Mouse (Mus musculus) embryonic stem cell, embryonic (primary cell): ENCODE results near the gene Fgf13.

ENCODE experiments used
- CTCF ChIA-PET, 4 experiments: fragments of 300-600 bp in 2 of 4; fragments of 350-600 bp in 2 of 4; sonication (Branson Sonifier 250); formaldehyde crosslinking; loops; one replicate each; lab custom pipeline; 2022; ENCODE audit warnings: inconsistent platforms in 2 of 4; lab: Charles Lee
- POLR2A ChIA-PET, 4 experiments: fragments of 300-600 bp in 2 of 4; fragments of 350-600 bp in 2 of 4; sonication (Branson Sonifier 250); formaldehyde crosslinking; loops; one replicate each; lab custom pipeline; 2022; ENCODE audit warnings: antibody characterized with exemption in 4 of 4, inconsistent platforms in 1 of 4; lab: Charles Lee

The Fgf13 gene

DNA sequence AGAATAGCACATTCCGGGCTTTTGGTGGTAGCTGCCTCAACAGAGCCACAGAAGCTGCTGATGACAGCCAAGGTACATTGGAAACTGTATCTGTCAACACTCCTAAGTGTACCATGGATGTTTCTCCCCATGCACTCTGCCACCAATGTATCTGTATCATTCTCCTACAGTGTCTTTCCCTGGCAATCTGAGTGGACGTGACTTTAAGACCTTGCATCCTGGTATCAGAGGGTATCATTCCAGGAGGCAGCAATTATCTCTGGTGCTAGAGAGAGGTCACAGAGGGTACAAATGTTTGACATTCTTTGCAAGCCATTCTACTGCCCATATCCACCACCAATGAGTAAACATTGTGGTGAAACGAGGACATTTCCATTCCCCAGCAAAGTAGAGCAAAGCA is 347.2 kb downstream of the Fgf13 start:
- ChIA-PET CTCF (no interaction called here), POLR2A (no interaction called here)

- ChIA-PET POLR2A (no interaction called here), CTCF (no interaction called here)
These were observed 366.7 kb downstream of the Fgf13 start for GRCm38 (mm10) chrX:59201146-59201545.

DNA sequence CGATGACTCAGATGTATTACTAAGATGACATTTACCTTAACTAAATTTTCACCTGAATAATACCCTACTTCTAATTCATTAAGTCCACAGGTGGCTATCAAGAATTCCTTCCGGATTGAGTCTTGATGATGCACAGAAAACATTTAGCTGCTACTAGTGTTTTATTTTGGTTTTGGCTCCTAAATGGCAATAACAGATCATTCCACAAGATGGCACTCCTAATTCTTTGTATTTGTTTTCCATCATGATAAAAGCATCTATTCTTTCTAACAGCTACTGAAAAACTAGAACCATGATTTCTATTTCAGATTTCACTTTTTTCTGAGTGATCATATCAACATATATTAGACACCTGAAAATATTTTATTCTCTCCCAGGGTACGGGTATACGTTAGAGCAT is 373.7 kb downstream of the Fgf13 start:
- ChIA-PET POLR2A (no interaction called here), CTCF (interaction anchor here in 1 of 4 experiments (0.6 kb wide), 1 partner anchor 373 kb away, joined by 4 read pairs; no protein-coding TSS in a partner anchor)

- ChIA-PET POLR2A (no interaction called here), CTCF (interaction anchor here in 1 of 4 experiments (0.5 kb wide), 1 partner anchor 424 kb away, joined by 3 read pairs; no protein-coding TSS in a partner anchor)
These were observed 380.9 kb downstream of the Fgf13 start for GRCm38 (mm10) chrX:59186922-59187321.

DNA sequence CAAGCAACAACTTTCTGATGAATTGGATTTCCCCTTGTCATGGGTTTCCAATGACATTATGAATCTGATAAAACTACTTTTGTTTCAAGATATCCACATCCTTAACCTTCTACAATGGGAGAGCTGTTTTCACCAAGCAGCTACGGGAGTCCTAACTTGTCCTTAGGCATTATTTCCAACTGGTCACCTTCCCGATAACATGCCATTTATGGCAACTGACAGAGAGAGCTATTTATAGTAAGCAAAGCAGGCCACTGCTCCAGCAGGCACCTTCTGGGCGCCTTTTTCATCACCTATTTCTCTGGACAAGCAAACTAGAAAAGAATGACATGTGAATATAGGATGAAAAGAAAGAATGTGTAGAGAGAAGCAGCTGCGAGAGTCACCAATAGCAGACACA is 385.5 kb downstream of the Fgf13 start:
- ChIA-PET POLR2A (no interaction called here), CTCF (no interaction called here)

- ChIA-PET CTCF (no interaction called here), POLR2A (no interaction called here)
These were observed 388.2 kb downstream of the Fgf13 start for GRCm38 (mm10) chrX:59179627-59180026.

DNA sequence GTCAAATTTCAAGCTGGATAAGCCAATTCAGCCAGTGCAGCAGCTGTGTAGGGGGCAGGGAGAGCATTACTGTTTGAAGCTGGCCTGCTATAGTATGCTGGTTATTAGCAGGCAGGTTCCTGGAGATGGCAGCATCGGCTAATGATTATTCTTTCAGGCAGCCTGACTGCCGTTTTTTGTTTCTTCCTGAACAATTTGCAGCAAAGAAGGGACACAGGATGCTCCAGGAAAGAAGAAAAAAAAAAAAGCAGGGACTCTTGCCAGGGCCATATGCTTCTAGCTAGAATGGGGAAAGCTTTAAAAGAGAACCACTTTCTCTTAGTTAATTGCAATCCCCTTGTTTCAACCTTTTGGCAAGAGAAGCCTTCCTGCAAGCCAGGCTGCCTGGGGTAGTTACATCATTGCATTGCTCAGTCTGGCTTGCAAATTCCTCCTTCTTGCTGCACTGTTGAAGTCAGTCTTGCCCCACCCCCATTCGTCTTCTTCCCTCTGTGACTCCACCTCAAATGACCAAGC is 388.7 kb downstream of the Fgf13 start:
- ChIA-PET POLR2A (no interaction called here), CTCF (no interaction called here)

GRCm38 (mm10) chrX:59177653-59178052 is 390.2 kb downstream of the Fgf13 start:
- CTCF ChIA-PET: interaction anchor here in 1 of 4 experiments (0.7 kb wide), 1 partner anchor 697 kb away, joined by 12 read pairs; no protein-coding TSS in a partner anchor
- POLR2A ChIA-PET: no interaction called here

GRCm38 (mm10) chrX:59172200-59172599 is 395.7 kb downstream of the Fgf13 start:
- POLR2A ChIA-PET: no interaction called here
- CTCF ChIA-PET: interaction anchor here in 3 of 4 experiments (0.5 to 0.7 kb wide), 4 partner anchors 9 to 1320 kb away, joined by 3 to 4 read pairs (median 4); no protein-coding TSS in a partner anchor

- CTCF ChIA-PET: no interaction called here
These were observed 401.1 kb downstream of the Fgf13 start for GRCm38 (mm10) chrX:59166763-59167162.

DNA sequence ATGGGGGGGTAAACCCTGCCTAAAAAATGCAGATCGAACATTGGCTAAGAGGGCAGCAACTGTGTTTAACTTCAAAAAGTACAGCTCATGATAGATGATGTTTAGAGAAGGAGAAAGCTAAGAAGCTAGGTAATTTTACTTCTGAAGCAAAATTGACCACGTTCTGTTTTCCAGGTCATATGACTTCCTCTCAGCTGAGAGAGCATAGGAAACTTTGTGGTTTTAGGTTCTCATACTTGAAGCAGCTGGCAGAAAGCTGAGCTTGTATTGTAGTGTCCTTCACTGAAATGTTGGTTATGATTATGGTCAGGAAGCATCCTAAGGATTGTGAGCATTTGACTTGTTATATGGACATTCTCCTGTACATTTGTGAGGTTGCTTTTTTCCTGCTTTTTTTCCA is 425.9 kb downstream of the Fgf13 start:
- POLR2A ChIA-PET: no interaction called here
- CTCF ChIA-PET: interaction anchor here in 1 of 4 experiments (1.1 kb wide), 1 partner anchor 104 kb away, joined by 3 read pairs; no protein-coding TSS in a partner anchor

More at GRCm38 (mm10) chrX:59166763-59167162, 401.1 kb downstream of the Fgf13 start:
- POLR2A ChIA-PET: no interaction called here

- ChIA-PET CTCF (interaction anchor here in 2 of 4 experiments (0.6 to 1.0 kb wide), 3 partner anchors 31 to 514 kb away, joined by 3 to 7 read pairs (median 3); no protein-coding TSS in a partner anchor), POLR2A (interaction anchor here in 2 of 4 experiments (0.6 to 0.8 kb wide), 2 partner anchors 1007 to 1119 kb away, joined by 4 to 5 read pairs; no protein-coding TSS in a partner anchor)
These were observed 432.9 kb downstream of the Fgf13 start for GRCm38 (mm10) chrX:59134928-59135361.

DNA sequence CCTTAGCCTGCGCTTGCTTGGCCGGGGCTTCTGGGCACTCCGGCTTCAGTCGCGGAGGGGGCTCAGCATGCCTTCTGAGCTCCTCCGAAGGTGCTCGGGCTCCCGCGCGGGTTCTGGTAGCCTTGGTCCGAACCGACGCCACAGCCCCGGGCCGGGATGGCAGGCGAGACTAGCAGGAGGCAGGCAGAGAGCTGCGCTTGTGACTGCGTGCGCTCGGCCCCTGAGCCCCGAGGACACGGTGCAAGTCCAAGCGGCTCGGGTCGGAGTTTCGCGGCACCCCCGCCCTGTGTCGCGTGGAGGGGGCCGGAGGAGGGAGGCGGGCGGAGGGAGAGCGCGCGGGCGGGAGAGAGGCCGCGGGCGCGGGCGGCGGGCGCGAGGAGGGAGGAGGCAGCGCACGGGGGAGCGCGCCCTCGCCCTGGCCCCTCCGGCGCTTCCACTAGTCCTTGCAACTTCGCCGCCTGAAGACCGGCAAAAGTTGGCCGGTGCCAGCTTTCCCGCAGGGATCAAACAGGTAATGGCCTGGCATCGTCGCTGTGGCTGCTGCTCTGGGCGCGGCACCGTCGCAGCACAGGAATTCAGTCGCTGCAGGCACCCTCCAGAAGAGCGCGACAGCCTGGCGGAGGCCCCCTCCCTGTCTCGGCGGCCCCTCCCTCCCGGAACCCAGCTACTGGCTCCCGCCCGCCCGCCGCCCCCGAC is 433.6 kb downstream of the Fgf13 start:
- ChIA-PET CTCF (interaction anchor here in 2 of 4 experiments (0.6 to 1.0 kb wide), 2 partner anchors 43 to 514 kb away, joined by 3 read pairs; no protein-coding TSS in a partner anchor), POLR2A (interaction anchor here in 2 of 4 experiments (0.6 to 0.8 kb wide), 5 partner anchors 39 to 1119 kb away, joined by 3 to 5 read pairs (median 3); no protein-coding TSS in a partner anchor)

DNA sequence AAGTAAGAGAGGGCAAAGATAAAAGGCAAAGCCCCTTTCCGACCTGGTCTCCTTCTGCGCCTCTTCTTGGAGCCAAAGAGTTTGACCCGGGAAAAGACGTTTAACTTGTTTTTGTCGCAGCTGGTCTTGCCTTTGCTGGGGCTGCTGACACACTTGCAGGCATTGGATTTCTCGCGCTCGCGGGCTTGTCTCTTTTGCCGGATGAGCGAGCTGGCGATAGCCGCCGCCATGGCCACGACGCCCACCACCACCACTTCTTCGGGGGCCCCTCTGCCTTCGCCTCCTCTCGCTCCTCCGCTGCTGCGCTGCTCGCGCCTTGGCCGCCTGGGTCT is 434.1 kb downstream of the Fgf13 start:
- ChIA-PET POLR2A (interaction anchor here in 2 of 4 experiments (0.6 to 0.8 kb wide), 3 partner anchors 39 to 501 kb away, joined by 3 read pairs; no protein-coding TSS in a partner anchor), CTCF (no interaction called here)

GRCm38 (mm10) chrX:59133416-59133815 is 434.5 kb downstream of the Fgf13 start:
- CTCF ChIA-PET: no interaction called here
- POLR2A ChIA-PET: interaction anchor here in 2 of 4 experiments (0.6 to 0.8 kb wide), 3 partner anchors 38 to 501 kb away, joined by 3 read pairs; no protein-coding TSS in a partner anchor

GRCm38 (mm10) chrX:59126637-59127036 is 441.2 kb downstream of the Fgf13 start:
- ChIA-PET CTCF (no interaction called here), POLR2A (no interaction called here)

DNA sequence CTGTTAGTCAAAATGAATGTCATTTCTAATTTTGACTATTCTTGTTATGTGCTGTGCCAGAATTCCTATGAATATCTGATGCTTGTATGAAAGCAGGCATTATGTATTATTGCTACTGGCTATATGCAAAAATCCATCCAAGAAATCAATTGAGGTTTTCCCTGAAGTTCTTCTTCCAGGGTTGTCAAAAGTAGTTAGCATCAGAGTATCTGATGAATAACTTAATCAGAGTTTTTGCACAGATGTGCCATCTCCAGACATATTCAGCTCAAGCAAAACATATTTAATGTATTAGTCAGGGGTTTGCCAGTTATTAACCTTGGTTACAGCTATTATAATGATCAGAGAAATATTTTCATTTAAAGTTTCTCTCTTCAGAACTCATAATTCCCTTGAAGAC is 454.7 kb downstream of the Fgf13 start:
- CTCF ChIA-PET: no interaction called here
- POLR2A ChIA-PET: no interaction called here

DNA sequence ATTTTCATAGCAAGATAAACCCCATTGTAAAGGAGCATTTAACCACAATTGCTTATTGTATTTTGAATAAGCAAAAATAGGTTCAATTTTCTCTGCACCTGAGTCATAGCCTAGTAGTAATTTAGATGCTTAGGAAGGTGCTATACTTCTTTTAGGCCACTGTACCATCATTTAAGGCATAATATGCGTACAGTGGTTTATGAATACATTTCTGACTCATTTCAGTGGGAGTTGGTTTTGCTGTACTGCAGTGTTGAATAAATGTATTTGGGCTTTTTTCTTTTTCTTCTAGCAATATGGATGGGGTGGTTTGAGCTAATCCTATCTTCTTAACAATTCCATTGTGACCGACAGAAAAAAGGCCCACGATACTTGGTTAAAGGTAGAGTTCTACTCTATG is 481.9 kb downstream of the Fgf13 start:
- ChIA-PET POLR2A (no interaction called here), CTCF (no interaction called here)

GRCm38 (mm10) chrX:59080427-59080826 is 487.4 kb downstream of the Fgf13 start:
- ChIA-PET POLR2A (no interaction called here), CTCF (no interaction called here)

- CTCF ChIA-PET: interaction anchor here in 1 of 4 experiments (0.5 kb wide), 1 partner anchor 45 kb away, joined by 4 read pairs; no protein-coding TSS in a partner anchor
- POLR2A ChIA-PET: no interaction called here
These were observed 495.8 kb downstream of the Fgf13 start for GRCm38 (mm10) chrX:59072083-59072482.
